Mouse (Mus musculus): ENCODE results near the gene Ccl3. TPM values are rescaled to one million over a fixed set of nuclear protein-coding genes. Genes with fewer than 3 reads are reported as not detected.

Ccl3 gene
- polyA plus RNA-seq, 1 experiment from 2014 or later: 0.55 TPM

DNA sequence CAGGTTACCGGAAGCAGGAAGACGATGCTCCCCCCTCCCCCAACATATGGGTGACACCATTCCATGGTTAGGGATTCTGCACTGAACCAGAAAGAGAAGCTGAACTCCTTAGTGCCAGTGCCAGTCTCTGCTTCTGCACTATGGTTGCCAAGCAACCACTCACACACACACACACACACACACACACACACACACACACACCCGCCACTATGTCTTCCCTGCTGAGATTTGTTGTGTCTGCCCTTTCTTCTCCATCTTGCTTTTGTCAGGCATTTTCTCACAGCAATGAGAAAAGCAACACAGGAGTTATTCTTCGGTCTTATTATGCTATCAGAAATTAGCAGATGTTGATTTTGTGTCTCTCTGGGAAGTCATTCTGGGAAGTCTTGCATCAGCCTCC is 14.7 kb downstream of the Ccl3 start:
- Histone ChIP-seq H3K36me3 (ENCODE audit: control insufficient read depth, insufficient read depth, low read length) (no peaks in the 10 kb centered on the region), H3K9me3 (replicated peaks; ENCODE audit: control insufficient read depth, low read length) (no peaks in the 10 kb centered on the region), H3K4me1 (ENCODE audit: control insufficient read depth, insufficient read depth, low read length) (no peaks in the 10 kb centered on the region), H3K9ac (ENCODE audit: low read length) (no peak overlapping the region), H3K27ac (ENCODE audit: low read depth, low read length) (no peak overlapping the region), H3K4me2 (ENCODE audit: low read length) (no peak overlapping the region), H3K27me3 (replicated peaks; ENCODE audit: control insufficient read depth, insufficient read depth, low read length) (no peaks in the 10 kb centered on the region), H3K4me3 (ENCODE audit: low read depth, low read length) (no peak overlapping the region)
- WGBS: 32% methylated on average over 4 of the region's 4 CpGs
- no peak for ATAC-seq
- peak; percentile 40 for DNase-seq (ENCODE audit: low spot score)

- no peak for ATAC-seq
- Histone ChIP-seq H3K4me2 (ENCODE audit: low read length) (no peak overlapping the region), H3K27ac (ENCODE audit: low read depth, low read length) (no peak overlapping the region), H3K9me3 (replicated peaks; ENCODE audit: control insufficient read depth, low read length) (no peaks in the 10 kb centered on the region), H3K9ac (ENCODE audit: low read length) (no peak overlapping the region), H3K4me1 (ENCODE audit: control insufficient read depth, insufficient read depth, low read length) (no peaks in the 10 kb centered on the region), H3K4me3 (ENCODE audit: low read depth, low read length) (no peak overlapping the region), H3K36me3 (ENCODE audit: control insufficient read depth, insufficient read depth, low read length) (no peaks in the 10 kb centered on the region), H3K27me3 (replicated peaks; ENCODE audit: control insufficient read depth, insufficient read depth, low read length) (no peaks in the 10 kb centered on the region)
- 82% methylated on average over 4 of the region's 4 CpGs for WGBS
- no peak for DNase-seq (ENCODE audit: low spot score)
Observed at GRCm38 (mm10) chr11:83632744-83633143, 16.4 kb downstream of the Ccl3 start.

DNA sequence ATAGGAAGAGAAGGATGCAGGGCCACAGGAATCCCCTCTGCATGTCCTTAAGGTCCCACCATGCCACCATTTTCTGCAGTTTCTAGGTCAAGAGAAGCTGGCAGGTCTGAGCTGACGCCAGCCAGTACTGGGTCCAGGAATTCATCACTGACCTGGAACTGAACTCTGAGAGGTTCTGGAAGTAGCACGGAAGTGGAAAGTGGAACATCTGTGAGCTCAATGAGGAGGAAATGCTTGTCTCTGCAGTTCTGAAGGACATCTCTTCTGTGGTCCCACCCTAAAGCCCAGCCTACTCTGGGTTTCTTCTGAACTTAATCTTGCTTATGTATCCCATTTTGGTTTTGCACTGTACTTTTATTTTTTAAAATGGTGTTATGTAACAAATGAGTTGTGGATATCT is 18.1 kb downstream of the Ccl3 start:
- no peak overlapping the region for H3K27ac ChIP-seq (ENCODE audit: low read depth, low read length)
- no peaks in the 10 kb centered on the region for H3K4me1 ChIP-seq (ENCODE audit: control insufficient read depth, insufficient read depth, low read length)
- no peak for DNase-seq (ENCODE audit: low spot score)
- H3K36me3 ChIP-seq (ENCODE audit: control insufficient read depth, insufficient read depth, low read length): no peaks in the 10 kb centered on the region
- no peak for ATAC-seq
- no peaks in the 10 kb centered on the region for H3K27me3 ChIP-seq (replicated peaks; ENCODE audit: control insufficient read depth, insufficient read depth, low read length)
- no peak overlapping the region for H3K4me3 ChIP-seq (ENCODE audit: low read depth, low read length)
- 85% methylated on average over 2 of the region's 2 CpGs for WGBS
- no peak overlapping the region for H3K4me2 ChIP-seq (ENCODE audit: low read length)
- H3K9ac ChIP-seq (ENCODE audit: low read length): no peak overlapping the region
- H3K9me3 ChIP-seq (replicated peaks; ENCODE audit: control insufficient read depth, low read length): no peaks in the 10 kb centered on the region

GRCm38 (mm10) chr11:83630630-83631029 is 18.5 kb downstream of the Ccl3 start:
- no peak overlapping the region for H3K9ac ChIP-seq (ENCODE audit: low read length)
- ATAC-seq (no peak), DNase-seq (ENCODE audit: low spot score) (no peak)
- H3K36me3 ChIP-seq (ENCODE audit: control insufficient read depth, insufficient read depth, low read length): no peaks in the 10 kb centered on the region
- 95% methylated on average over 1 of the region's 1 CpGs for WGBS
- no peaks in the 10 kb centered on the region for H3K27me3 ChIP-seq (replicated peaks; ENCODE audit: control insufficient read depth, insufficient read depth, low read length)
- no peak overlapping the region for H3K4me3 ChIP-seq (ENCODE audit: low read depth, low read length)
- H3K4me2 ChIP-seq (ENCODE audit: low read length): no peak overlapping the region
- H3K9me3 ChIP-seq (replicated peaks; ENCODE audit: control insufficient read depth, low read length): no peaks in the 10 kb centered on the region
- no peak overlapping the region for H3K27ac ChIP-seq (ENCODE audit: low read depth, low read length)
- H3K4me1 ChIP-seq (ENCODE audit: control insufficient read depth, insufficient read depth, low read length): no peaks in the 10 kb centered on the region

- H3K4me2 ChIP-seq (ENCODE audit: low read length): no peak overlapping the region
- H3K9me3 ChIP-seq (replicated peaks; ENCODE audit: control insufficient read depth, low read length): no peaks in the 10 kb centered on the region
- no peaks in the 10 kb centered on the region for H3K27me3 ChIP-seq (replicated peaks; ENCODE audit: control insufficient read depth, insufficient read depth, low read length)
- no peak overlapping the region for H3K27ac ChIP-seq (ENCODE audit: low read depth, low read length)
- H3K36me3 ChIP-seq (ENCODE audit: control insufficient read depth, insufficient read depth, low read length): no peaks in the 10 kb centered on the region
- H3K9ac ChIP-seq (ENCODE audit: low read length): no peak overlapping the region
- WGBS: 89% methylated on average over 9 of the region's 9 CpGs
- DNase-seq (ENCODE audit: low spot score) (no peak), ATAC-seq (no peak)
- H3K4me3 ChIP-seq (ENCODE audit: low read depth, low read length): no peak overlapping the region
- H3K4me1 ChIP-seq (ENCODE audit: control insufficient read depth, insufficient read depth, low read length): no peaks in the 10 kb centered on the region
Observed at GRCm38 (mm10) chr11:83628808-83629207, 20.3 kb downstream of the Ccl3 start.

GRCm38 (mm10) chr11:83623586-83623985 is 25.6 kb downstream of the Ccl3 start:
- 90% methylated on average over 3 of the region's 3 CpGs for WGBS
- H3K36me3 ChIP-seq (ENCODE audit: control insufficient read depth, insufficient read depth, low read length): no peaks in the 10 kb centered on the region
- no peak overlapping the region for H3K4me3 ChIP-seq (ENCODE audit: low read depth, low read length)
- H3K27ac ChIP-seq (ENCODE audit: low read depth, low read length): no peak overlapping the region
- no peaks in the 10 kb centered on the region for H3K4me1 ChIP-seq (ENCODE audit: control insufficient read depth, insufficient read depth, low read length)
- H3K9ac ChIP-seq (ENCODE audit: low read length): no peak overlapping the region
- no peak overlapping the region for H3K4me2 ChIP-seq (ENCODE audit: low read length)
- no peaks in the 10 kb centered on the region for H3K27me3 ChIP-seq (replicated peaks; ENCODE audit: control insufficient read depth, insufficient read depth, low read length)
- no peak for DNase-seq (ENCODE audit: low spot score)
- no peaks in the 10 kb centered on the region for H3K9me3 ChIP-seq (replicated peaks; ENCODE audit: control insufficient read depth, low read length)
- ATAC-seq: no peak

- no peaks in the 10 kb centered on the region for H3K36me3 ChIP-seq (ENCODE audit: control insufficient read depth, insufficient read depth, low read length)
- WGBS: 96% methylated on average over 1 of the region's 1 CpGs
- ATAC-seq: no peak
Observed at GRCm38 (mm10) chr11:83619037-83619436, 30.1 kb downstream of the Ccl3 start.

DNA sequence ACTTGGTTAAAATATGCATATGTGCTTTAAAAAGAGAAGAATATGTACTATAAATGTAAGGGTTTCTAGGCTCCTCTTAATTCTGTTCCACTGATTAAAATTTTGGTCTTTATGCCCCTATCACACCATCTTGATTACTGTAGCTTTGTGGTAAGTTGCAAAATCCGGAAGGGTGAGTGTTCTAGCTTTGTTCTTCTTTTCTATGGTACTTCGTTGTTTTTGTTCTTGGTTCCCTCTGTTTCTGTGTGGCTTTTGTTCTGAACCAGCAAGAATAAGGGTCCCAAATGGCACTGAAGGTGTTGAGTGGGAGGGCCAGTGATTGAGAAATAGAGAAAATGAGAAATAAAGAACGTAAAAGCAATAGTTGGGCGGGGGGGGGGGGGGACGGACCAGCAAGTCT is 30.9 kb downstream of the Ccl3 start:
- H3K4me2 ChIP-seq (ENCODE audit: low read length): no peak overlapping the region
- H3K27ac ChIP-seq (ENCODE audit: low read depth, low read length): no peak overlapping the region
- H3K9ac ChIP-seq (ENCODE audit: low read length): no peak overlapping the region
- H3K27me3 ChIP-seq (replicated peaks; ENCODE audit: control insufficient read depth, insufficient read depth, low read length): no peaks in the 10 kb centered on the region
- no peaks in the 10 kb centered on the region for H3K9me3 ChIP-seq (replicated peaks; ENCODE audit: control insufficient read depth, low read length)
- no peak overlapping the region for H3K4me3 ChIP-seq (ENCODE audit: low read depth, low read length)
- no peak for ATAC-seq
- 56% methylated on average over 5 of the region's 5 CpGs for WGBS
- DNase-seq (ENCODE audit: low spot score): no peak
- no peaks in the 10 kb centered on the region for H3K4me1 ChIP-seq (ENCODE audit: control insufficient read depth, insufficient read depth, low read length)
- H3K36me3 ChIP-seq (ENCODE audit: control insufficient read depth, insufficient read depth, low read length): no peaks in the 10 kb centered on the region

More at GRCm38 (mm10) chr11:83619037-83619436, 30.1 kb downstream of the Ccl3 start:
- no peak overlapping the region for H3K4me3 ChIP-seq (ENCODE audit: low read depth, low read length)
- H3K9me3 ChIP-seq (replicated peaks; ENCODE audit: control insufficient read depth, low read length): no peaks in the 10 kb centered on the region
- no peaks in the 10 kb centered on the region for H3K27me3 ChIP-seq (replicated peaks; ENCODE audit: control insufficient read depth, insufficient read depth, low read length)
- H3K4me1 ChIP-seq (ENCODE audit: control insufficient read depth, insufficient read depth, low read length): no peaks in the 10 kb centered on the region
- no peak overlapping the region for H3K4me2 ChIP-seq (ENCODE audit: low read length)
- H3K9ac ChIP-seq (ENCODE audit: low read length): no peak overlapping the region
- no peak overlapping the region for H3K27ac ChIP-seq (ENCODE audit: low read depth, low read length)
- no peak for DNase-seq (ENCODE audit: low spot score)

DNA sequence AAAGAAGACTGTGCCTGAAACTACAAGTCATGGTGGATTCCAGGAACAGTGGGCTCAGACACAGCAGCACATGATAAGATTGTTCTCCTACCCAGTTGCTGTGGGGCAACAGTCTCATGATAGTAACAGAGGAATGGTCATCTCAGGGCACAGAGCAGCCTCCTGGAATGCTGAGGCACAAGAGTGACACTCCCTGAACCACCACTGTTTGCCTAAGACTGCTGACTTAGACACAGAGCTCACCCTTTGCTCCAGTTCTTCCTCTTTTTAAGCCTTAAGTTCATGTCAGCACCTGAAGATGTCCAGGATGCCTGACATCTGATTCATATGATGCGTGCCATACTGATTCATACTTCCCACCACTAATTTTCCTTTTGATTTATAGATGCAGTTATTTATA is 32.6 kb downstream of the Ccl3 start:
- Histone ChIP-seq H3K27ac (ENCODE audit: low read depth, low read length) (no peak overlapping the region), H3K4me2 (ENCODE audit: low read length) (no peak overlapping the region), H3K4me3 (ENCODE audit: low read depth, low read length) (no peak overlapping the region), H3K27me3 (replicated peaks; ENCODE audit: control insufficient read depth, insufficient read depth, low read length) (no peaks in the 10 kb centered on the region), H3K4me1 (ENCODE audit: control insufficient read depth, insufficient read depth, low read length) (no peaks in the 10 kb centered on the region), H3K9me3 (replicated peaks; ENCODE audit: control insufficient read depth, low read length) (no peaks in the 10 kb centered on the region), H3K9ac (ENCODE audit: low read length) (no peak overlapping the region), H3K36me3 (ENCODE audit: control insufficient read depth, insufficient read depth, low read length) (no peaks in the 10 kb centered on the region)
- 95% methylated on average over 1 of the region's 1 CpGs for WGBS
- DNase-seq (ENCODE audit: low spot score): no peak
- ATAC-seq: no peak

Measured in forebrain, embryonic 14.5 days (tissue).